18 mouse cellular contexts compared by ENCODE assay signal in the genomic region with DNA sequence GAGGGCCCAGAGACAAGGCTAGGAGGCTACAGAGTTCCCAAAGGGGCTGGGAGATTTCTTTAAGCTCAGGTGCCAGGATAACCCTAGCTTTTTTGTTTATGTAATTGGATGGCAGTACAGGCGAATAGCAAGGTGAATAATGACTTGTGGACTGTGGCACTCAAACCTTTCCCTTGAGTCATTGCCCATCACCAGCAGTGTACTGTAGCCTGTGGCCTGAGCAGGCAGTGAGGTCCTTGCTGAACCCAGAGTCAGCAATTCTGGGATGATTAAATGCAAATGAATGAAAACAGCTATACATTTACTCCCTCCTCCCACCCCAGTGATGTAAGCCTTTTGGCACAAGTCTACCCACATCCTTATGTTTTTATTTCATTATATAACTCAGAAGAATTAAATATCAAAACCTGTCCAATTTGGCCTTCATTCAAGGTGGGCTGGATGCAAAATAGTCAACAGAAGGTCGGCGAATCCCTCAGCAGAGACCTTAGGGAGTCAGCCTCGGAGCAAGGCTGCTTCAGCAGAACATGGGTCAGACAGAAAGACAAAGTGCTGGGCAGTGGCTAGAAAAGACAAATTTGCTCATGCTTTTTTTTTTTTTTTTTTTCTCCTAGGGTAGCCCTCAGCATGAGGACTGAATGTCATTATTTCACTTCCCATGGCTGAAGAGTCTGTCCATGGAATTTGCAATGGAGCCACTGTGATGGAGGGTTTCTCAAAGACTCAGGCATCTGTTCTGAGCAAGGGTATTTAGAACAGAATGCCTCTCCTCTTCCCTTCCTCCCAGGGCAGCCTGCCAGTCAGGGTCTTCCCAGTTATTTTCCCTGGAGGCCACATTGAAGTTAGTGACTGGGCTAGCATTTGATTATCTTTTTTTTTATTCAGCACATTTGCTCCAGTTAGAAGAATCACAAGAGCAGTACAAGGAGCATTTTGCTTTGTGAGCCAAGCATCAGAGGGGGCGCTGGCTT. TPM values are rescaled to one million over a fixed set of nuclear protein-coding genes. Genes with fewer than 3 reads are reported as not detected.
DNase-seq lines count a peak whose midpoint lies in the region; ATAC-seq lines count a peak whose summit lies in the region.
"Had no signal": no experiment of that assay in that cellular context is flagged by ENCODE, and none has a peak within 500 bp of the region (broad histone marks: within the 10 kb centered on the region; RNA-seq: fewer than 3 reads in every experiment).

No protein-coding gene starts in this region.

- 75% methylated on average over 5 of the region's 5 CpGs for WGBS in hindbrain, embryonic 15.5 days
- 78% methylated on average over 5 of the region's 5 CpGs for WGBS in hindbrain, embryonic 13.5 days
- WGBS in midbrain, embryonic 16.5 days, result 88% methylated on average over 5 of the region's 5 CpGs
- 89% methylated on average over 5 of the region's 5 CpGs for WGBS in midbrain, embryonic 14.5 days
- 80% methylated on average over 5 of the region's 5 CpGs for WGBS in liver, embryonic 11.5 days

- H3K4me1 ChIP-seq in hindbrain, embryonic 15.5 days (replicated peaks), result no peaks in the 10 kb centered on the region
- peaks cover 4% of the 10 kb centered on the region; the same call in 1 of the 2 replicates for H3K4me1 ChIP-seq in hindbrain, embryonic 13.5 days (replicated peaks)
- no peaks in the 10 kb centered on the region for H3K4me1 ChIP-seq in midbrain, embryonic 16.5 days (ENCODE audit: control insufficient read depth, insufficient read depth, low read length)
- no peaks in the 10 kb centered on the region for H3K4me1 ChIP-seq in midbrain, embryonic 14.5 days (ENCODE audit: control insufficient read depth, insufficient read depth, low read length)
- H3K4me1 ChIP-seq in liver, embryonic 11.5 days (replicated peaks; ENCODE audit: control insufficient read depth, insufficient read depth, low read length), result no peaks in the 10 kb centered on the region
- H3K4me1 ChIP-seq: forebrain, embryonic 15.5 days; kidney, embryonic 15.5 days; limb, embryonic 15.5 days had no signal

- no peak overlapping the region for H3K4me2 ChIP-seq in hindbrain, embryonic 15.5 days
- no peak overlapping the region for H3K4me2 ChIP-seq in hindbrain, embryonic 13.5 days
- H3K4me2 ChIP-seq in midbrain, embryonic 16.5 days (ENCODE audit: low read length), result no peak overlapping the region
- H3K4me2 ChIP-seq in midbrain, embryonic 14.5 days (ENCODE audit: low read length), result no peak overlapping the region
- H3K4me2 ChIP-seq in liver, embryonic 11.5 days, result no peak overlapping the region
- H3K4me2 ChIP-seq: forebrain, embryonic 15.5 days; kidney, embryonic 15.5 days; limb, embryonic 15.5 days had no signal

- H3K27me3 ChIP-seq in hindbrain, embryonic 15.5 days, result no peaks in the 10 kb centered on the region
- H3K27me3 ChIP-seq in hindbrain, embryonic 13.5 days, result no peaks in the 10 kb centered on the region
- no peaks in the 10 kb centered on the region for H3K27me3 ChIP-seq in midbrain, embryonic 16.5 days (ENCODE audit: control insufficient read depth, insufficient read depth, low read depth, low read length)
- H3K27me3 ChIP-seq in midbrain, embryonic 14.5 days (ENCODE audit: control insufficient read depth, insufficient read depth, low read length), result no peaks in the 10 kb centered on the region
- no peaks in the 10 kb centered on the region for H3K27me3 ChIP-seq in liver, embryonic 11.5 days (replicated peaks; ENCODE audit: control insufficient read depth, insufficient read depth, low read length)
- H3K27me3 ChIP-seq: forebrain, embryonic 15.5 days; kidney, embryonic 15.5 days; limb, embryonic 15.5 days had no signal

- no peaks in the 10 kb centered on the region for H3K36me3 ChIP-seq in hindbrain, embryonic 15.5 days
- H3K36me3 ChIP-seq in hindbrain, embryonic 13.5 days, result no peaks in the 10 kb centered on the region
- no peaks in the 10 kb centered on the region for H3K36me3 ChIP-seq in midbrain, embryonic 16.5 days (ENCODE audit: control insufficient read depth, insufficient read depth, low read length)
- H3K36me3 ChIP-seq in midbrain, embryonic 14.5 days (ENCODE audit: control insufficient read depth, insufficient read depth, low read length), result no peaks in the 10 kb centered on the region
- no peaks in the 10 kb centered on the region for H3K36me3 ChIP-seq in liver, embryonic 11.5 days (ENCODE audit: control insufficient read depth, insufficient read depth, low read length)
- H3K36me3 ChIP-seq: forebrain, embryonic 15.5 days; kidney, embryonic 15.5 days; limb, embryonic 15.5 days had no signal

- DNase-seq in midbrain, embryonic 14.5 days, result no peak
- peak; percentile 7 for DNase-seq in cerebellum, adult 9-11 months
- DNase-seq in cerebellum, postnatal 36 days, result peak; percentile 4 to 5
- DNase-seq in liver, embryonic 11.5 days (ENCODE audit: low spot score), result no peak
- DNase-seq: adrenal gland, postnatal 36 days; embryo, embryonic 11 days; heart, adult 18-20 months; lung, adult 18-20 months; thymus, postnatal 4 days had no signal

- H3K9ac ChIP-seq in hindbrain, embryonic 15.5 days, result no peak overlapping the region
- no peak overlapping the region for H3K9ac ChIP-seq in hindbrain, embryonic 13.5 days
- H3K9ac ChIP-seq in midbrain, embryonic 16.5 days (ENCODE audit: low read depth, low read length), result no peak overlapping the region
- no peak overlapping the region for H3K9ac ChIP-seq in midbrain, embryonic 14.5 days (replicated peaks; ENCODE audit: low read length)
- no peak overlapping the region for H3K9ac ChIP-seq in liver, embryonic 11.5 days (ENCODE audit: low read depth, low read length)
- H3K9ac ChIP-seq: forebrain, embryonic 15.5 days; kidney, embryonic 15.5 days; limb, embryonic 15.5 days had no signal

- H3K9me3 ChIP-seq in hindbrain, embryonic 15.5 days, result no peaks in the 10 kb centered on the region
- H3K9me3 ChIP-seq in hindbrain, embryonic 13.5 days, result no peaks in the 10 kb centered on the region; the same call in 1 of the 2 replicates
- no peaks in the 10 kb centered on the region for H3K9me3 ChIP-seq in midbrain, embryonic 16.5 days (replicated peaks; ENCODE audit: control insufficient read depth, low read length, poor library complexity, severe bottlenecking)
- no peaks in the 10 kb centered on the region for H3K9me3 ChIP-seq in midbrain, embryonic 14.5 days (ENCODE audit: control insufficient read depth, low read length)
- H3K9me3 ChIP-seq in liver, embryonic 11.5 days (ENCODE audit: control insufficient read depth, low read length), result no peaks in the 10 kb centered on the region
- H3K9me3 ChIP-seq: forebrain, embryonic 15.5 days; kidney, embryonic 15.5 days; limb, embryonic 15.5 days had no signal

- ATAC-seq in hindbrain, embryonic 15.5 days (ENCODE audit: low FRiP score, low read depth), result peak; percentile 45
- ATAC-seq in hindbrain, embryonic 13.5 days (ENCODE audit: low FRiP score), result no peak
- 0 out of 2 replicates have a peak, but pooled peaks have one; percentile 21 for ATAC-seq in midbrain, embryonic 16.5 days
- ATAC-seq in midbrain, embryonic 14.5 days (ENCODE audit: low FRiP score, low TSS enrichment), result no peak
- ATAC-seq in liver, embryonic 11.5 days (replicated peaks; ENCODE audit: low FRiP score), result no peak
- ATAC-seq: forebrain, embryonic 15.5 days; intestine, embryonic 16.5 days had no signal

- H3K27ac ChIP-seq in hindbrain, embryonic 15.5 days (replicated peaks), result 0 out of 2 replicates have a peak overlapping the region, but pooled peaks have one; percentile 15
- no peak overlapping the region for H3K27ac ChIP-seq in hindbrain, embryonic 13.5 days
- no peak overlapping the region for H3K27ac ChIP-seq in midbrain, embryonic 16.5 days (ENCODE audit: low read length)
- no peak overlapping the region for H3K27ac ChIP-seq in midbrain, embryonic 14.5 days (replicated peaks; ENCODE audit: low read depth, low read length)
- H3K27ac ChIP-seq in liver, embryonic 11.5 days (ENCODE audit: low read depth, low read length), result no peak overlapping the region
- H3K27ac ChIP-seq: forebrain, embryonic 15.5 days; kidney, embryonic 15.5 days; limb, embryonic 15.5 days had no signal

- no peak overlapping the region for H3K4me3 ChIP-seq in hindbrain, embryonic 15.5 days
- no peak overlapping the region for H3K4me3 ChIP-seq in hindbrain, embryonic 13.5 days
- no peak overlapping the region for H3K4me3 ChIP-seq in midbrain, embryonic 16.5 days (ENCODE audit: low read depth, low read length)
- no peak overlapping the region for H3K4me3 ChIP-seq in midbrain, embryonic 14.5 days (replicated peaks; ENCODE audit: low read depth, low read length)
- H3K4me3 ChIP-seq in liver, embryonic 11.5 days (ENCODE audit: low read depth, low read length), result no peak overlapping the region
- H3K4me3 ChIP-seq: forebrain, embryonic 15.5 days; kidney, embryonic 15.5 days; limb, embryonic 15.5 days had no signal

RNA-seq across cellular contexts. Expression of a gene that starts 59.3 kb away (rescaled TPM):
- 0.46 and 0.62 TPM in 2 replicates for polyA plus RNA-seq in hindbrain, embryonic 15.5 days (2015; fragmentation: Nextera tagmentation; extraction: Ambion mirVana)
- polyA plus RNA-seq in hindbrain, embryonic 13.5 days (2015; fragmentation: Nextera tagmentation; extraction: Ambion mirVana), result 0.28 and 0.42 TPM in 2 replicates
- polyA plus RNA-seq in midbrain, embryonic 16.5 days (2015; fragmentation: Nextera tagmentation; extraction: Ambion mirVana), result 0.68 and 0.75 TPM in 2 replicates
- 0.25 and 0.63 TPM in 2 replicates for polyA plus RNA-seq in midbrain, embryonic 14.5 days (2014; fragmentation: Nextera tagmentation; extraction: Ambion mirVana)
- 0.11 TPM in 1 of 2 replicates, not detected in the other for polyA plus RNA-seq in liver, embryonic 11.5 days (2014; fragmentation: Nextera tagmentation; extraction: Ambion mirVana)
- polyA plus RNA-seq: heart, embryonic 14.5 days; large intestine, adult 2 months had no signal

Comparison
In these comparisons a context has a peak if more than half of its experiments do, and no peak if none do; other contexts are left out.
1. ATAC-seq: peak in hindbrain, embryonic 15.5 days (single experiment) and midbrain, embryonic 16.5 days (single experiment); none in hindbrain, embryonic 13.5 days (single experiment), midbrain, embryonic 14.5 days (single experiment) and liver, embryonic 11.5 days (single experiment).
2. DNase-seq: peak in cerebellum, adult 9-11 months (single experiment) and cerebellum, postnatal 36 days (2 of 2); none in midbrain, embryonic 14.5 days (single experiment) and liver, embryonic 11.5 days (single experiment).